Mouse (Mus musculus) midbrain, embryonic 15.5 days (tissue): ENCODE data around the gene Serpinf2. TPM values are rescaled to one million over a fixed set of nuclear protein-coding genes. Genes with fewer than 3 reads are reported as not detected.

Experiments
- ATAC-seq: fragments of 200-750 bp; cut with Nextera tagmentation; replicated peaks from 2 replicates; pipeline ENCODE4 v1.8.0; 2017; ENCODE audit warnings: moderate TSS enrichment
- H3K27ac ChIP-seq: fragments of 300-500 bp; sonication (generic); 2 replicates; pipeline ENCODE4 v1.5.1; 2015; ENCODE audit warnings: mild to moderate bottlenecking, inconsistent platforms
- H3K27me3 ChIP-seq: fragments of 300-500 bp; sonication (generic); replicated peaks from 2 replicates; pipeline ENCODE4 v1.6.1; 2015; ENCODE audit warnings: inconsistent platforms
- H3K36me3 ChIP-seq: fragments of 300-500 bp; sonication (generic); replicated peaks from 2 replicates; pipeline ENCODE4 v1.6.1; 2015; ENCODE audit warnings: inconsistent platforms
- H3K4me1 ChIP-seq: fragments of 300-500 bp; sonication (generic); 2 replicates; pipeline ENCODE4 v1.6.1; 2015; ENCODE audit warnings: inconsistent platforms
- H3K4me2 ChIP-seq: fragments of 300-500 bp; sonication (generic); 2 replicates; pipeline ENCODE4 v1.6.1; 2015; ENCODE audit warnings: inconsistent platforms, mild to moderate bottlenecking, moderate library complexity
- H3K4me3 ChIP-seq: fragments of 300-500 bp; sonication (generic); 2 replicates; pipeline ENCODE4 v1.5.1; 2015; ENCODE audit warnings: mild to moderate bottlenecking, inconsistent platforms
- H3K9ac ChIP-seq: fragments of 300-500 bp; sonication (generic); 2 replicates; pipeline ENCODE4 v1.6.1; 2015; ENCODE audit warnings: mild to moderate bottlenecking, inconsistent platforms
- H3K9me3 ChIP-seq: fragments of 300-500 bp; sonication (generic); 2 replicates; pipeline ENCODE4 v1.6.1; 2016; ENCODE audit warnings: inconsistent platforms
- WGBS: fragments of 180-500 bp; shearing (Covaris S2); methylation state at CpG from one replicate; pipeline ENCODE4 v1.1.7; 2015; ENCODE audit warnings: mixed read lengths; 5-methylcytosine and 5-hydroxymethylcytosine counted together
- polyA plus RNA-seq: library from polyadenylated mRNA; unstranded; fragments of >200 nt; fragmentation: Nextera tagmentation; extraction: Ambion mirVana; gene quantifications from 2 replicates; pipeline ENCODE4 v1.2.1, GENCODE M21; 2015

Gene Serpinf2
- polyA plus RNA-seq, 1 experiment from 2014 or later: not detected

- Histone ChIP-seq H3K27ac (no peak overlapping the region), H3K4me3 (no peak overlapping the region), H3K9ac (no peak overlapping the region), H3K27me3 (peaks cover 9% of the 10 kb centered on the region; the same call in 1 of the 2 replicates), H3K4me1 (peaks cover 32% of the 10 kb centered on the region), H3K36me3 (peaks cover 12% of the 10 kb centered on the region), H3K4me2 (no peak overlapping the region), H3K9me3 (no peaks in the 10 kb centered on the region)
- WGBS: 82% methylated on average over 6 of the region's 6 CpGs
- ATAC-seq: no peak
Observed at GRCm38 (mm10) chr11:75465051-75465450, 25.7 kb upstream of the Serpinf2 start.

- H3K4me2 ChIP-seq: no peak overlapping the region
- H3K27me3 ChIP-seq: peaks cover 9% of the 10 kb centered on the region; the same call in 1 of the 2 replicates
- H3K9me3 ChIP-seq: no peaks in the 10 kb centered on the region
- no peak overlapping the region for H3K9ac ChIP-seq
- WGBS: 84% methylated on average over 6 of the region's 6 CpGs
- H3K4me1 ChIP-seq: peaks cover 38% of the 10 kb centered on the region
- ATAC-seq: no peak
- H3K36me3 ChIP-seq: peaks cover 12% of the 10 kb centered on the region
- no peak overlapping the region for H3K27ac ChIP-seq
- H3K4me3 ChIP-seq: no peak overlapping the region
Observed at GRCm38 (mm10) chr11:75464417-75464816, 25.0 kb upstream of the Serpinf2 start.

- Histone ChIP-seq H3K9me3 (no peaks in the 10 kb centered on the region), H3K36me3 (peaks cover 12% of the 10 kb centered on the region), H3K4me2 (no peak overlapping the region), H3K9ac (no peak overlapping the region), H3K4me3 (no peak overlapping the region), H3K4me1 (peaks cover 38% of the 10 kb centered on the region), H3K27me3 (peaks cover 9% of the 10 kb centered on the region; the same call in 1 of the 2 replicates), H3K27ac (no peak overlapping the region)
- ATAC-seq: no peak
- 76% methylated on average over 4 of the region's 4 CpGs for WGBS
Observed at GRCm38 (mm10) chr11:75463624-75464023, 24.2 kb upstream of the Serpinf2 start.

- WGBS: 7% methylated on average over 9 of the region's 9 CpGs
- Histone ChIP-seq H3K27me3 (peaks cover 9% of the 10 kb centered on the region; the same call in 1 of the 2 replicates), H3K27ac (no peak overlapping the region), H3K36me3 (peaks cover 12% of the 10 kb centered on the region), H3K9ac (no peak overlapping the region; the same call in 1 of the 2 replicates), H3K9me3 (no peaks in the 10 kb centered on the region), H3K4me2 (peak overlapping the region; percentile 95), H3K4me3 (peak overlapping the region; percentile 78), H3K4me1 (peaks cover 34% of the 10 kb centered on the region)
- ATAC-seq: no peak
Observed at GRCm38 (mm10) chr11:75462865-75463336, 23.5 kb upstream of the Serpinf2 start.

GRCm38 (mm10) chr11:75462253-75462783 is 22.9 kb upstream of the Serpinf2 start:
- H3K9ac ChIP-seq: peak overlapping the region; percentile 64
- H3K27me3 ChIP-seq: 0 out of 2 replicates have a peak, but pooled peaks cover 6% of the 10 kb centered on the region
- peak overlapping the region; percentile 78 for H3K4me3 ChIP-seq
- H3K27ac ChIP-seq: no peak overlapping the region
- peaks cover 12% of the 10 kb centered on the region for H3K36me3 ChIP-seq
- H3K4me1 ChIP-seq: peaks cover 30% of the 10 kb centered on the region
- H3K9me3 ChIP-seq: no peaks in the 10 kb centered on the region
- peak overlapping the region; percentile 95 for H3K4me2 ChIP-seq
- WGBS: 6% methylated on average over 15 of the region's 16 CpGs
- no peak for ATAC-seq

GRCm38 (mm10) chr11:75461743-75462252 is 22.4 kb upstream of the Serpinf2 start:
- H3K27ac ChIP-seq: peak overlapping the region; percentile 72
- peaks cover 30% of the 10 kb centered on the region for H3K4me1 ChIP-seq
- peak overlapping the region; percentile 95 for H3K4me2 ChIP-seq
- H3K9ac ChIP-seq: peak overlapping the region; percentile 64
- H3K27me3 ChIP-seq: 0 out of 2 replicates have a peak, but pooled peaks cover 6% of the 10 kb centered on the region
- H3K36me3 ChIP-seq: peaks cover 12% of the 10 kb centered on the region
- H3K4me3 ChIP-seq: peak overlapping the region; percentile 78
- WGBS: under 1% methylated on average over 30 of the region's 30 CpGs
- no peaks in the 10 kb centered on the region for H3K9me3 ChIP-seq
- peak; percentile 9; the same call in 1 of the 2 replicates for ATAC-seq

GRCm38 (mm10) chr11:75460844-75461742 is 21.7 kb upstream of the Serpinf2 start, which contains the start of gene Tlcd2:
TSS of gene Tlcd2 (plus strand) at chr11:75461715.
- Histone ChIP-seq H3K27me3 (0 out of 2 replicates have a peak, but pooled peaks cover 6% of the 10 kb centered on the region), H3K36me3 (peaks cover 12% of the 10 kb centered on the region), H3K4me2 (peak within 1 kb of the TSS; percentile 95), H3K4me3 (peak within 1 kb of the TSS; percentile 78), H3K9ac (peak within 1 kb of the TSS; percentile 64), H3K27ac (peak within 1 kb of the TSS; percentile 83), H3K9me3 (no peaks in the 10 kb centered on the region), H3K4me1 (peaks cover 30% of the 10 kb centered on the region)
- under 1% methylated on average over 46 of the region's 46 CpGs for WGBS
- ATAC-seq: peak; percentile 97

- H3K4me2 ChIP-seq: peak overlapping the region; percentile 73
- no peak for ATAC-seq
- 1% methylated on average over 19 of the region's 19 CpGs for WGBS
Observed at GRCm38 (mm10) chr11:75460103-75460843, 20.9 kb upstream of the Serpinf2 start.

GRCm38 (mm10) chr11:75459751-75460102 is 20.3 kb upstream of the Serpinf2 start:
- peak overlapping the region; percentile 83; the same call in 1 of the 2 replicates for H3K27ac ChIP-seq
- H3K4me2 ChIP-seq: peak overlapping the region; percentile 73; the same call in 1 of the 2 replicates
- H3K9me3 ChIP-seq: no peaks in the 10 kb centered on the region
- 0 out of 2 replicates have a peak, but pooled peaks cover 6% of the 10 kb centered on the region for H3K27me3 ChIP-seq
- ATAC-seq: no peak
- H3K9ac ChIP-seq: no peak overlapping the region
- 40% methylated on average over 5 of the region's 5 CpGs for WGBS
- H3K36me3 ChIP-seq: no peaks in the 10 kb centered on the region; the same call in 1 of the 2 replicates
- H3K4me3 ChIP-seq: 0 out of 2 replicates have a peak overlapping the region, but pooled peaks have one; percentile 78
- peaks cover 35% of the 10 kb centered on the region for H3K4me1 ChIP-seq

More at GRCm38 (mm10) chr11:75460103-75460843, 20.9 kb upstream of the Serpinf2 start:
- Histone ChIP-seq H3K36me3 (peaks cover 4% of the 10 kb centered on the region), H3K9ac (peak overlapping the region; percentile 32), H3K4me1 (peaks cover 30% of the 10 kb centered on the region), H3K27me3 (0 out of 2 replicates have a peak, but pooled peaks cover 6% of the 10 kb centered on the region), H3K27ac (peak overlapping the region; percentile 83), H3K9me3 (no peaks in the 10 kb centered on the region), H3K4me3 (peak overlapping the region; percentile 78)

- 0 out of 2 replicates have a peak, but pooled peaks cover 6% of the 10 kb centered on the region for H3K27me3 ChIP-seq
- ATAC-seq: no peak
- 84% methylated on average over 5 of the region's 5 CpGs for WGBS
- H3K36me3 ChIP-seq: no peaks in the 10 kb centered on the region
- no peak overlapping the region for H3K4me2 ChIP-seq
- peaks cover 36% of the 10 kb centered on the region for H3K4me1 ChIP-seq
- H3K9ac ChIP-seq: no peak overlapping the region
- H3K4me3 ChIP-seq: no peak overlapping the region
- H3K27ac ChIP-seq: no peak overlapping the region
- no peaks in the 10 kb centered on the region for H3K9me3 ChIP-seq
Observed at GRCm38 (mm10) chr11:75459141-75459711, 19.8 kb upstream of the Serpinf2 start.

- Histone ChIP-seq H3K4me3 (no peak overlapping the region), H3K27me3 (0 out of 2 replicates have a peak, but pooled peaks cover 6% of the 10 kb centered on the region), H3K4me2 (no peak overlapping the region), H3K4me1 (peaks cover 41% of the 10 kb centered on the region), H3K36me3 (no peaks in the 10 kb centered on the region), H3K9me3 (no peaks in the 10 kb centered on the region), H3K27ac (no peak overlapping the region), H3K9ac (no peak overlapping the region)
- no peak for ATAC-seq
- 81% methylated on average over 8 of the region's 8 CpGs for WGBS
Observed at GRCm38 (mm10) chr11:75458628-75459041, 19.2 kb upstream of the Serpinf2 start.
